Mouse (Mus musculus) ovary, postnatal 14 days (tissue): ENCODE results near the gene Fam189b.
"Not testable (repeated sequence)": the region's sequence is repeated elsewhere in the genome, so short reads cannot be mapped to it uniquely, and the experiment has no call there.

Experiments
- DNase-seq: peaks from one replicate; pipeline ENCODE4 v3.0.0; 2022; ENCODE audit warnings: low spot score

The Fam189b gene

GRCm38 (mm10) chr3:89183058-89183958 is at the start of gene Fam189b:
Gene Fam189b (plus strand): TSS chr3:89183143.
- peak; percentile 78 for DNase-seq

GRCm38 (mm10) chr3:89133752-89134151 is 49.2 kb upstream of the Fam189b start:
- no peak for DNase-seq

DNA sequence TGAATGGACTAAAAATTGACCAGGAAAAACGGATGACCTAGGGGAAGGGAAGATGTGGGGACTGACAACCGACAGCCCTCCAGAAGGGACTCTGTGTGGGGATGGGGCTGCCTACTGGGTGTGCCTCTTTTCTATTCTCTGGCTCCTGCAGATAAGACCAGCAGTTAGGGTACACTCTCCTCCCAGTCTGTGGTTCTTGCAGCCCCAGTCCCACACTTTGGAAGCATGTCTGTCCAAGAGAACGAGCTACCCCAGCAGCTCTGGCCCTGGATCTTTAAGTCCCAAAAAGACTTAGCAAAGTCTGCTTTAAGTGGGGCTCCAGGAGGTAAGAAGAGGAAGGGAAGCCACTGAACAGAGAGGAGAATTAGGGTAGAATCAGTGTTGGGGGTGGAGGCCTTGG is 47.0 kb upstream of the Fam189b start, which contains the start of gene Pklr:
Pklr (plus strand) TSS at position 185 of the 400 bp plus-strand sequence.
- no peak for DNase-seq

GRCm38 (mm10) chr3:89136365-89136764 is 46.6 kb upstream of the Fam189b start:
- no peak for DNase-seq

DNA sequence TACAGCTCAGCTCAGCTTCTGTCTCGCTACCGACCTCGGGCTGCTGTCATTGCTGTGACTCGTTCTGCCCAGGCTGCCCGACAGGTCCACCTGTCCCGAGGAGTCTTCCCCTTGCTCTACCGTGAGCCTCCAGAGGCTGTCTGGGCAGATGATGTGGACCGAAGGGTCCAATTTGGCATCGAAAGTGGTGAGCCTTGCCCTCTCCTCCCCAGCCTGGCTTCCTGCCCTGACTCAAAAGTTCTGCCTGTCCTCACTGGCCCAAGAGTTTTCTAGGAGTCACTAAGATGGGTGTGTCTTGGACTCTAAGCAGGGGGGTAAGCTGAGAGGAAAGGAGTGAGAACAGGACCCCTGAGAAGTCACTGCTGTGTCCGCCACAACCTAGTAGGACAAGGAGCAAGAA is 38.1 kb upstream of the Fam189b start:
- DNase-seq, result no peak

- DNase-seq, result no peak
Observed at GRCm38 (mm10) chr3:89145566-89145965, 37.4 kb upstream of the Fam189b start.

GRCm38 (mm10) chr3:89147101-89147978 is 35.6 kb upstream of the Fam189b start:
- DNase-seq, result no peak

DNA sequence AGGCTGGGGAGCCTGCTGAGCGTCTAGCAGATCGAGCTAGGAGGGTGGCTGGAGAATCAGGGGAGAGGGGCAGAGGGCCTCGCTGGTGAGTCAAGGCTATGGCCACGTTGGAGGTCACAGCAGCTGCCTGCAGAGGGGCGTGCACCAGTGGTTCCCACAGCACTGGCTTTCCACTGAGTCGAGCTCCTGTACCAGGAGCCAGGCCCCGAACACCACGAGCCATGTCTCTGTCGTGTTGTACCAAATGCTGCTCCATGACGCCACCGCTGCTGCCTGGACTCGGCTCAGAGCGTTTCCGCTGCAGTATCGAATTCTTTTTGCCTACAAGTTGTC is 35.0 kb upstream of the Fam189b start:
- DNase-seq, result no peak

DNA sequence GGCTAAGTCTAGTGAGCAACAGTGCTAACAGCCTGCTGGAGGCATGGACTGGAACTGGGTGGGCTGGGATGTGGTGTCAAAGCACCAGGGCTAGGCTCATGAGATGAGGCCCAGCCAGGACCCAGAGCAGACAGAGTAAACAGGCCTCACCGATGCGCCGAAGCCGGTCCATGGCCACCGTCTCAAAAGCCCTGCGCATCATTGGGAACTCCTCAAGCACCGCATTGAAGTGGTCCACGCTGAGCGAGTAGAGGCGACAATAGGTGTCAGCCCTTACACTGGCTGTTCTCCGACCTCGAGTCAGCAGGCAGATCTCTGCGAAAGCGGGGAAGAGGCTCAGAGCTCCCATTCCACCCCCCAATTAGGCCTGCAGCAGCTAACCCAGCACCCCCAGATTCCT is 34.4 kb upstream of the Fam189b start:
- DNase-seq, result no peak

- no peak for DNase-seq
Observed at GRCm38 (mm10) chr3:89152084-89152835, 30.7 kb upstream of the Fam189b start.

GRCm38 (mm10) chr3:89156951-89157350 is 26.0 kb upstream of the Fam189b start:
- DNase-seq, result no peak

- no peak for DNase-seq
Observed at GRCm38 (mm10) chr3:89158651-89159050, 24.3 kb upstream of the Fam189b start.

DNA sequence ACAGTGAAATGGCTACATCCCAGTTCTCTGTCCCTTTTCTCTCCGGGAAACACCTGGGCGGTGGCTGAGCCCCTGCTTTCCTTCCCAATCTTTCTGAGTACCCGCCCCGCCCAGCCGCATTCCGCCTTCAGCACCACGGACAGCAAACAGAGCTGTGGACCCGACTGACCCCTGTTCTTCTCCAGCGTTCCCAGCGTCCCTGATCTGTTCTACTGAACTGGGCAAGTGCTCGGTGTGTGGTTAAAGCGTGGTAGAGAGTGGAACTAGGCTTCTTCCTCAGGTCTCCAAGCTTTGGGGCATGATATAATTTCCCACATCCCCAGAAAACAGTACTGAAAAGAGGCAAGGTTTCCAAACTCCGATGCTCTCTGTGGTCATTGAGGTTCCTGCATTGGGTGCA is 23.7 kb upstream of the Fam189b start:
- DNase-seq, result peak; percentile 58

DNA sequence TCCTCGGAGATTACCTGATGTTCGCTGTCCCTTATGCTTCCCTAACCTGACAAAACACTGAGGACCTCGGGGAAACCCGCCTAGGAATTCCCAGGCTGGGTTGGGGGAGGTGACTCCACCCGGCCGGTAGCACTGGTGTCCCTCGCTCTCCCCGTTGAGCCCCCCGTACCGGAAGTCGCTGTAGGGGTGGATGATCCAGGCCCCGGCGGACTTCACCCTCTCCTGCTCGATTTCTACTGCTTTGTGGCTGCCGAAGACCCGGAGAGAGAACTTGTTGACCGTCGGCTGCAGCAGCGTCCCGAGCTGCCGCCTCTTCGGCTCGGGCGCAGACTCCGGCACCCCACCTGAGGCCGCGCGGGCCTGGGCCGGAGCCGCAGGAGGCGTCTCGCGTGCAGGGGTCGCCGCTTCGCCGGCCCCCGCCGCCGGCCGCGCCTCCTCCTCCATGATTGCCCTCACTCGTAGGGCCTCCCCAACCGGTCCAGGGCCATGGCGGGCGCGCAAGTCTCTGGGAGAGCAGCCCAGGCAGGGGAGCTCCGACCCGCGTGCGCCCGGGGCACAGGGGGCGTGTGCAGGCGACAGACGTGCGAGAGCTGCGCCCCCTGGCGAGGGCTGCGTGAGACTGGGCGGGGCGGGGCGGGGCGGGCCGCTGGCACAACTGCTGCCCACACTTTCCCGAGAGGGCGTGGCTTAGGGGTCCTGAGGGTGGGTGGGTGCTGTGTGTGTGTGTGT is 23.2 kb upstream of the Fam189b start, which contains the start of gene Hcn3:
Hcn3 (minus strand) TSS at position 581 of the 729 bp plus-strand sequence.
- peak; percentile 55 for DNase-seq

GRCm38 (mm10) chr3:89161207-89161606 is 21.7 kb upstream of the Fam189b start:
- not testable (repeated sequence) for DNase-seq

DNA sequence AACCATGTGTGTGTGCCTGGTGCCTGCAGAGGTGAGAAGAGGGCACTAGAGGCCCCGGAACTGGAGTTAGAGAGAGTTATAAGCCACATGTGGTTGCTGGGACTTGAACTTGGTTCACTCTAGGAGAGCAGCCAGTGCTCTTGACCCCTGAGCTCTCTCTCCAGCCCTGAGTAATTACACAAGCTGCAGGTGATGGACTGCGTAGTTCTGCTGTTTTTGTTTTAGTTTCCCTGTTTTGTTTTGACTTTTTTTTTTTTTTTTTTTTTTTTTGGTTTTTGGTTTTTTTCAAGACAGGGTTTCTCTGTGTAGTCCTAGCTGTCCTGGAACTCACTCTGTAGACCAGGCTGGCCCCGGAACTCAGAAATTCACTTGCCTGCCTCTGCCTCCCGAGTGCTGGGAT is 21.2 kb upstream of the Fam189b start:
- DNase-seq, result no peak

DNA sequence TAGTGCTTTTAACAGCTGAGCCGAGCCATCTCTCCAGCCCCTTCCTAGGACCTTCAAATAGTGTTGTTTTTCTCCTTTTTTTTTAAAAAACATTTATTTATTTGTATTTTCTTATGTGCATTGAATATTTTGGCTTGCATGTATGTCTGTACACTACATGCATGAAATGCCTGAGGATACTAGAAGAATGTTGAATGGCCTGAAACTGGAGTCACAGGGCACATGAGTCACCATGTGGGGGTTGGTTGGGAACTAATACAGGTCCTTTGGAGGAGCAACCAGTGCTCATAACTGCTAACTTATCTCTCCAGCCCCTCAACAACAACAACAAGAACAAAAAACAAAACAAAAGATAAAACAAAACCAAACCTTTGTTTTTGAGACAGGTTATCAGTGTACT is 19.8 kb upstream of the Fam189b start:
- DNase-seq, result no peak

GRCm38 (mm10) chr3:89163643-89164245 is 19.2 kb upstream of the Fam189b start:
- no peak for DNase-seq

GRCm38 (mm10) chr3:89164506-89165267 is 18.3 kb upstream of the Fam189b start, which contains the start of gene Clk2:
Gene Clk2 (plus strand): TSS chr3:89164795.
- DNase-seq, result peak; percentile 88

DNA sequence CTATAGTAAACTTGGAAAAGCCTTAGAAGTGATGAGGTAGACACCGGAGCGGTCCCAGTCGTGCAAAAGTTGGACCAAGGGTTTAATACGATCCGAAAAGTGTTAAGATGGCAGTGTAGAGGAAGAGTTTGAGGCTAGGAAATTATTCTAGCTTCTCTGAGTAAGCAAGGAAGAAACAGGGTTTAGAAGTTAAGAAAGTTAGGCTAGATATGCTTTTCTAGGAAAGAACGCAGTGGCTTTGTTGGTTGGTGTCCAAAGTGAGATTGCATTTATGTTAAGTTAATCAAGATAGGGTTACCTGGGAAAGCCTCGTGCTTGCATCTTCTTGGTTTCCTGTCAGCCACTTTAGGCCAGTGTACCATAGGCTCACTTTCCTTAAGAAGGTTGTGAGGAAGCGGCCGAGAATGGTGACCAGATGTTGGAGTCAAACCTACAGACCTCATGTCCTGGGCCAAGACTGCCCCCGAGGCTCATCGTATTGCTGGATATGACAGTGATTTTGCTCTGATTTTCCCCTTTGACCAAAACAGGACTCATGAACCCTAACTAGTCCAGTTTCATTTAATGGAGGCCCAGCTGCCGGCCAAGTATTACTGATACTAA is 17.6 kb upstream of the Fam189b start:
- no peak for DNase-seq
